Mouse (Mus musculus): Measurements from ENCODE around the gene Trip4.
"Not testable (repeated sequence)": the region's sequence is repeated elsewhere in the genome, so short reads cannot be mapped to it uniquely, and the experiment has no call there.

Trip4 gene

DNA sequence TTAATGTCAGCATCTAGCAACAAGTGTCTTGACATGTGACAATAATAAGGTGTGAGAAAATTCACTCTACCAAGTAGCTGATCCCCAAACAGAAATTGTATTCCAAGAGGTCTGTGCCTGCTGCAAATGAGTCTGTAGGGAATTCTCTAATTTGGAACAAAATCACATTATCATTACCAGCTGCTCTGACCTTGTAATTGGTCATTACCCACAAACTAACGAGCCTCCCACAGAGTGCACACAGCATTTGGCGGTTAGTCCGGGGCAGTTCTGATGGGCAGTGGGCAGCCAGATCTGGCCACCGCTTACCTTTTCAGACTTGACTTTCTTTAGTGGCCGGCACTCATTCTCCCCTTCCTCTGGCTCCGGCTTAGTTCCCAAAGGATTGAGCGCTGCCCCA, 114.3 kb downstream of the Trip4 start:
- no peak for DNase-seq (ENCODE audit: low read depth, low spot score)

DNA sequence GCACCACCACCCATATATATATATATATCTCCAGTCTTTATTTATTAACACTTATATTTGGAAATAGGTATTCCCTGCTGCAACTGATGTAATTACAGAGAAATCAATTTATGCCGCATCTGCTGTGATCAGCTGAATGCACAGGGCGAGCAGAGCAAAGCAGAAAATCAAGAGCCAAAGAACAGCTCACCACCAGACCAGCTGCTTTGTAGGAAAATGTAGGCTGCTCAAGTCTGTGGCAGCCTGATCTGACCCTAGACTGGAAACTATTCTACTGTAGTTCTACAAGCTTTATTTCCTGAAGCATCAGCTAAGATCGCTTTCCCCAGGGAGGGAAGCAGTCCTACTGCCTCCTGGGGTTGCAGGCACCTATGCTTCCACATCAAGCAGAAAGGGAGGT, 115.1 kb downstream of the Trip4 start:
- DNase-seq (ENCODE audit: low read depth, low spot score) = no peak

DNA sequence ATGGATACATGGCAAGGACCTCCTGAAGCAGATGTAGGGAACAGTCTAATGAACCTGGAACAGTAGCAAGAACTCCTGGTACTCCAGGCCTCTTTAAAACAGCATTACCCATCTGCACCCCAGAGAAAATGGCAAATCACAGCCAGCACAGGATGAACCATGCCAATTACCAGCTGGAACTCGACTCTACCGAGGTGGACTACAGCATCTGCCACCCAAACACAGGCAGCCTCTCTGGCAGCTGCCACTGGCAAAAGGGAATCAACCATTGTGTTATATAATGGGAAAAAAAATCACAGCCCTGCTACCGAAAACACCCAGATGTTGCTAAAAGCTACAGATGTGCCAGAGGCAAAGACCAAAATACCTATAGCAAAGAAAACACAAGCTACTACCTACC, 115.5 kb downstream of the Trip4 start:
- DNase-seq (ENCODE audit: low read depth, low spot score) = no peak

DNA sequence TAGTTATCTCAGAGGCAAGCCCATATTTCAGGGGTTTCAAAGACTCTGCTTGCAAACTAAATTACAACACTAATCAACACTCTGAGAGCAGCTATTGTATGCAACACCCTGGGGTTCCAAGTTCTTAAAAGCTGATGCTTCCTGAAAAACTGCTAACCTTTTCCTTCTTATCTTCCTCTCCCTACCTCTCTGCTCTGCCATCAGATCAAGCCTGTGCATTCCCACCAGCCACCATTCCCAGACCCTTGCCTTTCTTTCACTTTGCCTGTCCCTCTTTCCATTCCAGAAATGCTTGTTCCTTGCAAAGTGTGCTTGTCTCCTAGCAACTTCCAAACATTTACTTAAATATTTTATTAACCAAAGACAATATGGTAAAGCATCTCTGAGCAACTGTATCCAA, 116.7 kb downstream of the Trip4 start:
- no peak for DNase-seq (ENCODE audit: low read depth, low spot score)

DNA sequence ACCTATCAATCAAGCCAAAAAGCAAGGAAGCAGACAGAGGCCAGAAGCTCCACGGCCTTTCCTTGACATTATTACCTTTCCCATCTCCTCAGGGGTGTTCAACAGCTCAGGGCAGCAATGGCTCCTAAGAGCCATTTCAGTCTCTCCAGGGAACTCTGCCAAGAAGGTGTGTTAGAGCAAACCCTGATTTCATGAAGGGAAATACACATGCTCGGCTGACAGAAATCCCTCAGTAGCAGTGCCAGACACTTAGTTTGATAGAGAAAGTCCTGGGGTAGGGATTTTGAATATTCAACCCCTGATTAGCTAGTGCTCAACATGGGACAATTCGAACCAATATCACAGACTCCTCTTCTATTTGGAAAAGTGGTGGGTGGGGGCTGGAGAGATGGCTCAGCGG, 117.5 kb downstream of the Trip4 start:
- DNase-seq (ENCODE audit: low read depth, low spot score) = no peak

DNA sequence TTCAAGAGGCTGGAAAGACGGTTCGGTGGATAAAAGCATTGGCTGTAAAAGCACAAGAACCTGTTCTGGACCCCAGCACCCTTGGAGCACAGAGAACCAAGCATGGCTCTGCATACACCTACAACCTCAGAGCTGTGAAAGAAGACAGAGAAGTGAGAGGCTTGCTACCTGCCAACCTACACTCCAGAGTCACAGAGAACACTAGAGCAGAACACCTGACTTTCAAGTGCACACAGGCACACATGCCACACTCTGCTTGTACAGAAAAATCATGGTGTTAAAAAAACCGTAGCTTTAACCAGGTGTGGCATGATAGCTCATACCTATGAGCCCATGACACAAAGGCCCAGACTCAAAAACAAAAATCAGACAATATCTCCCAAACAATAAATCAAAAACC, 118.8 kb downstream of the Trip4 start:
- DNase-seq (ENCODE audit: low read depth, low spot score) = no peak

DNA sequence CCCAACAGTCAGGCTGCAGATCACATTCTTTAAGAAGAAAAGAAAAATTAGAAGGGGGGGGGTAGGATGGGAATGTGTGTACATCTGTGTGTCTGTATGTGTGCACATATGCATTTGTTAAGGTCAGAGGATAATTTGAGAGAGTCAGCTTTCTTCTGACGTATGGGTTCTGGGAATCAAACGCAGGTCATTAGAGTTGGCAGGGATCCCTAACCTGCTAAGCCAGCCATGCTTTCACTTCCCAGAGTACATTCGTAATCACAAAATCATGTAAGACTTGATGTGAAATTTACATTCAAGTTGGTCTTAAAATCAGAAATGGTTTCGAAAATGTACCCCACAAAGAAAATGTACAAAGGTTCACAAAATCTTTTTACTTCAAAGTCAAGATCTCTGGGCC, 120.0 kb downstream of the Trip4 start:
- DNase-seq (ENCODE audit: low read depth, low spot score) = no peak

DNA sequence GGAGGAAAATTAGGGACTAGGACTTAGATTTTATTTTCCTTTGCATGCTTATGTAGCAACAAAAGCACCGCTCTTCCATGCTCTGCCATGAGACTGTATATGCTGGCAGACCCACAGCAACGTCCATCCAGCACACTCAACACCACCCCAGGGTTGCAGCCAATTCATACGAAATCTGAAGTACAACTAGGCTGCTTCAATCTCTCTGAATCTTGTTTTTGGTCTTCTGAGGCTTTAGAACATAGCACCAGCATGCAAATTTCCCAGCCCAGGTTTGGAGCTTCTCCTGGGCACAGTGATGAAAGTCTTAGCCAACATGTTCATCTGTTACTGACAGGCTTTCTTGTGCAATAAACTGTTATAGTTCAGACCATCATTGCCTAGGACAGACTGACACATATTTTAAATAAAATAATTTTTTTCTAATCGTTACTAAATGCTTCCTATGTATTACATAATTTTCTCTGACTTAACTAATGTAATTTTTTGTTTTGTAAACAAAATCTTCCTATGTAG, 120.7 kb downstream of the Trip4 start:
- no peak for DNase-seq (ENCODE audit: low read depth, low spot score)

DNA sequence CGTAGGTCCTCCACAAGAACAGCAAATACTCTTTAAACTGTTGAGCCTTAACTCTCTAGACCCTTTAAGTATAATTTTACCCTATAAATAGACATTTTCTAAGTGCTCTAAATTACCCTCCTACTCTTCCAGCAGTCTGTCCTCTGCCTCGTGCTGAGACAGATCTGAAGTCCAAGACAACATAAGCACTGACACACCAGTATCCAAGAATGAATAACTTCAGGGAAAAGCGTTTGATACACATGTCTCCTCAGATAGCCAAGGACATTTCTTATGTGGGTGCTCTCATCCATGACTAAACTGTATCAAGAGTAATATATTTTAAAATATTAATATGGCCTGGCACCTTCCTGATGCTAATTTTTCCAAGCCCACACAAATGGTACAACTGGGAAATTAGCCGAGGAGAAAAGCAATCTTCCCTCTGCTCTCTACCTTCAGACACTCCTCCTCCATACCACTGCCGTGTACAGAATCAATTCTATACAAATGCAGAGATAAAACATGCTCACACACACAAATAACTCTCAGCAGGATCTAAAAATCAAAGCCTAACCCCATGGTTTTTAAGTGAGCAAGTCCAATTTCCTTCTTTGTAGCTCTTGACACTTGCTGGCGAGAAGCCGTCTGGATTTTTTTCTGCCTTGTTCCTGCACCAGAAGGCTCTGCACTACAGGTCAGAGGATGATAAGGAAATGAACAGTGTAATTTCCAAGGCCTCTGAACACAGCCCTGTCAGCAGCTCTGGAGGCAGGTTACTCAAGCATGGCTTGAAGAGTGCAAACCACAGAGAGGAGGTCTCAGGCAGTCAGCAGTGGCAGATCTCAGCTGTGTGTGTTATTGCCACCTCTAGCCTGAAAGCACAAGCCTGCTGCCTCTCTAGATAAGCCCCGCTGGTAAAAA, 121.5 kb downstream of the Trip4 start:
- DNase-seq (ENCODE audit: low read depth, low spot score) = no peak

DNA sequence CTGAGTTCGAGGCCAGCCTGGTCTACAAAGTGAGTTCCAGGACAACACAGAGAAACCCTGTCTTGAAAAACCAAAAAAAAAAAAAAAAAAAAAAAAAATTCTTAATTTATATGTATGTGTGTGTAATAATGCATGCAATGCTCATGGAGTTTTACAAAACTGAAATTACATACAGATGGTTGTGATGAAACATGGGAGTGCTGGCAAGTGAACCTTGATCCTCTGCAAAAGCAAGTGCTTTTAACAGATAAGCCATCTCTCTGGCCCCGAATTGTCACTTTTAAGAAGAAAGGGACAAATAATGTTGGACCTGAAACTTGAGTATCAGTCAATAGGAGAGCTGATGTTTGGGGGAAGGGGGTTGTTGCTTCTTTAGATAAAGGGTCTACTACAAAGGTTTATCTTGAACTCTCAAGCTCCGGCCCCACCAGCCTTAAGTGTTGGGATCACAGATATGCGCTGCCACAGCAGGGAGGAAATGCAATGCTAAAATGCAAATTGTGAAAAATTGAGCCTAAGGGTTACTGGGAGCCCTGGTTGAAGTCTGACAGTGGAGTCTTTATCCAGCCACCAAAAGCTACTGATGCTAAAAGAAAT, 122.7 kb downstream of the Trip4 start:
- DNase-seq (ENCODE audit: low read depth, low spot score) = no peak

DNA sequence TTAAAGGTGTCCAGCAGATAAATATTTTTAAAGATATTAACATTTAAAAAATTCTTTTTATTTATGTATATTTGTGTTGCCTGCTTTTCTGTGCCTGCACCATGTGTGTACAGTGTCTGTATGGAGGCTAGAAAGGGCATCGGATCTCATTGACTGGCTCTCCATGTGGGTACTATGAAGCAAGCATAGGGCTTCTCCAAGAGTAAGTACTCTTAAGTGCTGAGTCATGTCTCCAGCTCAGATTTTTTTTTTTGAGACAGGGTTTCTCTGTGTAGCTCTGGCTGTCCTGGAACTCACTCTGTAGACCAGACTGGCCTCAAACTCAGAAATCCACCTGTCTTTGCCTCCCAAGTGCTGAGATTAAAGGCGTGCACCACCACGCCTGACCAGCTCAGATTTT, 129.0 kb downstream of the Trip4 start:
- DNase-seq (ENCODE audit: low read depth, low spot score) = not testable (repeated sequence)

All from embryo, embryonic 11.5 days (tissue).